Mouse (Mus musculus): ENCODE measurements around the gene Tdpoz5. TPM values are rescaled to one million over a fixed set of nuclear protein-coding genes. Genes with fewer than 3 reads are reported as not detected.
"Not testable (repeated sequence)": the region's sequence is repeated elsewhere in the genome, so short reads cannot be mapped to it uniquely, and the experiment has no call there.

Tdpoz5 gene
- polyA plus RNA-seq (2012; rRNA removed) = not detected in 2 replicates

DNA sequence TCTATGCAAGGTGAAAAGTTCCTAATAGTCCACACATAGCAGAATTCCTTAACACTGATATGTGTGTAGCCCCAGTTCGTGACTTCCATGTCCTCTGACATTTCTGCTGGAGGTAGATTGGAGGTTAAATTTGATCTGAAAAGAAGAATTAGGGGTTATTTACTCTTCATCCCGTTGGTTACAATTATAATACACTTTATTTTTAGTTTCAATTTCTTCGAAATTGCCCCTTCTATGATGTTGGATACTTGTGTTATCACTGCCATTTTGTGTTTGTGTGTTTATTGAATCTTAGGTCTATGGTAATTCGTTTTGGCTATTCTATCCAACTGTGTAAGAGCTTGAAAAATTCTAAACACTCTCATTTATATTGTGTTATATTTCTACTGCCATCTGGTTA lies at the start of gene Tdpoz5:
TSS of gene Tdpoz5 (minus strand) at position 101 of the 400 bp plus-strand sequence.
- not testable (repeated sequence) for DNase-seq (ENCODE audit: extremely low spot score in 1 of 2, low spot score in 1 of 2)

DNA sequence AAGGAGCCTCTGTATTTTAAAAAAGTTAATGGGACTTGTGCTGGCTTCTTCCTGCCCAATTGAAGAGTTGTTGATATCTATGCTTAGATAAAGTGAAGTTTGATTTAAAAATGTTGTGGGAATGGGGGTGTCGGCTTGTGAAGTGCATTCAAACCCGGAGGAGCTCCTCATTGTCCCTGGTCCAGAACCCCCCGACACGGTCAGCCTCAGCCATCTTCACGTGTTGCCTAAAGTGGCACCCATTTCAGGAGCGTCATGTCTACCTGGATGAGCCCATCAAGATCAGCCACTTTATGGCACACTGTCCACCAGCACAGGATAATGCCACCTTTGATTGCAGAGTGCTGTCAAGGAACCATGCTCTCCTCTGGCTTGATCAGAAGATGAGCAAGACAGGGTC lies 7.8 kb upstream of the Tdpoz5 start:
- not testable (repeated sequence) for DNase-seq (ENCODE audit: extremely low spot score in 1 of 2, low spot score in 1 of 2)

DNA sequence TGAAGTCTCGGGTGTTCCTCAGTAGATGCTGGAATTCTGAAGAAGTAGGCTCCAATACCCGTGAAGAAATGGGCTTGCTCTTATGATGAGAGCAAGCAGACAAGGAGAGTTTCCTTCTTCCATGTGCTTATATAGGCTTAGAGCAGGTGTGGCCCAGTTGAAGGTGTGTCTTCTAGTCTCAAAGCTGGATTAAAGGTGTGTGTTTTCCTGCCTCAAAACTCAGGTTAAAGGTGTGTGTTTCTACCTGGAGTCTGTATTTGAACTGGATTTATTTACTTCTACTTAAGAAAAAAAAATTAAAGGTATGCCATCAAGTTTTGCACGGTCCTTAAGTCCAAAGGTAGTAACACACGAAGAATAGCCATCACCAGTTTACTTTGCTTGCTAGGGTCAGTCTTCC lies 17.7 kb downstream of the Tdpoz5 start, which contains the start of gene Gm9117:
TSS of gene Gm9117 (minus strand) at position 101 of the 400 bp plus-strand sequence.
- DNase-seq (ENCODE audit: extremely low spot score in 1 of 2, low spot score in 1 of 2) = not testable (repeated sequence)

DNA sequence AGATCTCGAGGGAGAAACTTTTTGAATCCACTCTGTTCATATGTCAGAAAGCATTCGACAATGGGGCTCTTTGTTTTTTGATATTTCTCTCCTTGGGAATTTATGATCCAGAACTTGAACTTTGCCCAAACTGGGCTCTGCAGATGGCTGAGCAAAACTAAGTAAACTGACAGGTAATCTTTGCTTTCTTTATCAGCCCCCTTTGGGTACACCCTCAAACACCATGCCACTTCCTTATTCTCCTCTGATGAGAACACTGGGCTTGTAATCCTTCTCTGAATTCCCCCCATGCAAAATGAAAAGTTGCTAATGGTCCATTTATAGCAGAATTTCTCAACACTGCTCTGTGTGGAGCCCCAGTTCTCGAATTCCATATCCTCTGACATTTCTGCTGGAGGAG lies 22.7 kb downstream of the Tdpoz5 start:
- DNase-seq (ENCODE audit: extremely low spot score in 1 of 2, low spot score in 1 of 2) = not testable (repeated sequence)

Other genes with a start within 250 kb of the Tdpoz5 start
- gene Gm5773, start 188.3 kb downstream of the Tdpoz5 start, polyA plus RNA-seq (2012; rRNA removed) = not detected in 2 replicates
- gene Tdpoz4, start 164.9 kb downstream of the Tdpoz5 start, polyA plus RNA-seq (2012; rRNA removed) = not detected in 2 replicates
- gene Tdpoz3, start 135.3 kb downstream of the Tdpoz5 start, polyA plus RNA-seq (2012; rRNA removed) = not detected in 2 replicates
- not detected in 2 replicates for gene Gm9117, start 17.8 kb downstream of the Tdpoz5 start, polyA plus RNA-seq (2012; rRNA removed)
- not detected in 2 replicates for gene Gm9125, start 93.6 kb upstream of the Tdpoz5 start, polyA plus RNA-seq (2012; rRNA removed)
- gene Gm10697, start 111.3 kb upstream of the Tdpoz5 start, polyA plus RNA-seq (2012; rRNA removed) = not detected in 2 replicates
- not detected in 2 replicates for gene Gm10696, start 216.9 kb upstream of the Tdpoz5 start, polyA plus RNA-seq (2012; rRNA removed)
- gene Gm5286, start 235.4 kb upstream of the Tdpoz5 start, polyA plus RNA-seq (2012; rRNA removed) = not detected in 2 replicates